Mouse (Mus musculus): Measurements from ENCODE around the gene Samd13. TPM values are rescaled to one million over a fixed set of nuclear protein-coding genes. Genes with fewer than 3 reads are reported as not detected.

Samd13 gene
- polyA plus RNA-seq (2016; fragmentation: Nextera tagmentation; extraction: Ambion mirVana) = 0.72 and 1.5 TPM in 2 replicates

DNA sequence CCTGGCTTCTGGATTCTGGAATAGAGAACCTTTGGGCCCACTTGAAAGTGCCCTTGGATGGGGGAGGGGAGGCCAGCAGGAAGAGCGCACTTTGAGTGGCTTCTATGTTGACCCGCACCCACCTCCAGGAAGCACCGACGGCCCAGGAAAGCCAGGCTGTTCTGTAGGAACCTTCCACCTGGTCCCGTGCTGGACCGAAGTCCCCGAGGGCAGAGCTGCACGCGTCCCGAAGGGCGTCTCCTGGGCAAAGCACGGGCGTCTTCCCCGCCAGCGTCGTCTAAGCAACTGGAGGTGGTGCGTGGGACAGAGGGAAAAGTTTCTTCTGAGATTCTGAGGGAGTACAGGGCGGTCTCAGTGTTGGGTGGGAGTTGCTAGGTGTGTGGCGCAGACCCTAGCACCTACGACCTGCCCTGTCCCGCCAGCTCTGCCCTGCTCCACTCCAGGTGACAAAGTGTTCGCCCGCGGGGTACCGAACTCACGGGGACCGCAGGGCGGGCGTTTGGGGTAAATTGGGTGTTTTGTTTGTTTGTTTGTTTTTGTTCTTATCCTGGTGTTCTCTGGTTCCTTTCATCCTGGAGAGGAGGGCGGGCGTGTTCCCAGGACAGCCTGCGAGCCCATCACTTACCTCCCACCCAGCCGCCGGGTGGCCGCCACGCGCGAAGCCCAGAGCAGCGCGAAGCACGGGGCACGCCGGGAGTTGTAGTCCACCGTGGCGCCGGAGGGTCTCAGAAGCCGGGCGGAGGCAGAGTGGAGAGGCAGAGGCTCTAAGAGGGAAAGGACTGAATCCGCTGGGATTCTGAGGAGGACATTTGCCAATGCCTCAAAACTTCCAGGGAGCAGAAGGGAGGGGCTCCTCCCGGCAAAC lies at the start of gene Samd13:
Gene Samd13 (minus strand): TSS at position 782 of the 865 bp plus-strand sequence.
- peaks cover 31% of the 10 kb centered on the region for H3K27me3 ChIP-seq (ENCODE audit: low read depth, poor library complexity, severe bottlenecking)
- no peaks in the 10 kb centered on the region for H3K36me3 ChIP-seq
- peak within 1 kb of the TSS; percentile 64 for H3K4me3 ChIP-seq
- H3K4me1 ChIP-seq = peaks cover 22% of the 10 kb centered on the region
- peak within 1 kb of the TSS; percentile 81 for H3K27ac ChIP-seq (replicated peaks)
- DNase-seq (ENCODE audit: low spot score) = peak; percentile 84
- WGBS = 4% methylated on average over 50 of the region's 50 CpGs
- H3K9me3 ChIP-seq (replicated peaks) = no peaks in the 10 kb centered on the region

DNA sequence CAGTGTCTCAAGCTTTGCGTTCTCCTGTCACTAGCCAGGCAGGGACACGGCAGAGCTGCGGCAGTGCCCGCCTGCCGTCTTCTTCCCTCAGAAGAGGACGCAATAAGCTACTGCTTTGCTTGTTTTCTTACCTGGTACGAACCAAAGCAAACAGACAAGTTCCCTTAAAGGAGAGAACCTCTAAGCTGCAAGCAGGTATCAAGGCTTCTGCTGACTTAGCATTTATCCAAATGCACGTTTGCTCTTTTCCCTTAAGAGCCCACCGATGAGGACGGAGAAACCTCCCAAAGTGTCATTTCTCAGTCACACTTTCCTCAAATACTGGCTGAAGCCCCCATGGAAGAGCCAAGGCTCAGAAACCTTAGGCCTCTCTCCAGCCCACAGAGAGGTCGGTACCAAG lies 46.1 kb upstream of the Samd13 start:
- Histone ChIP-seq H3K27me3 (ENCODE audit: low read depth, poor library complexity, severe bottlenecking) (no peaks in the 10 kb centered on the region), H3K4me1 (no peaks in the 10 kb centered on the region), H3K36me3 (peaks cover 62% of the 10 kb centered on the region), H3K9me3 (replicated peaks) (peaks cover under 1% of the 10 kb centered on the region; the same call in 1 of the 2 replicates), H3K27ac (replicated peaks) (no peak overlapping the region), H3K4me3 (no peak overlapping the region)
- DNase-seq (ENCODE audit: low spot score) = no peak
- WGBS = 93% methylated on average over 11 of the region's 11 CpGs

DNA sequence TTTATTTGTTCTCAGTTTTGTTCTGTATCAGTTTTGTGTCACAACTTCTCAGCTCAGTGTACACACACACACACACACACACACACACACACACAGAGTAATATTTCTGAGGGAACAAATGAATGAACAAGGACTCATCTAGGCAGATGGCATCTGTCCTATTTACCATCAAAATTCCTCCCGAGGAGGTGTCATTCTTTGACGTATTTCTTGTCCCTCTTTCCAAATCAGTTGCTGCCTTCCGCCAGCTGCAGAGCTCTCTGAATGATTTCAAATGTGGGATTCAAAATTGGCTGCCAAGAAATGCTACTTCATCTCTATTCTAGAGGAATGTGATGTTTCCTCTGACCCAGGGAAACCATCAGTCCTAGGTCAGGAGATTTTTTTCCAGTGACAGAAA lies 37.6 kb upstream of the Samd13 start:
- Histone ChIP-seq H3K4me3 (no peak overlapping the region), H3K4me1 (no peaks in the 10 kb centered on the region), H3K36me3 (peaks cover 29% of the 10 kb centered on the region), H3K9me3 (replicated peaks) (peaks cover 6% of the 10 kb centered on the region; the same call in 1 of the 2 replicates), H3K27me3 (ENCODE audit: low read depth, poor library complexity, severe bottlenecking) (no peaks in the 10 kb centered on the region), H3K27ac (replicated peaks) (no peak overlapping the region)
- DNase-seq (ENCODE audit: low spot score) = no peak
- WGBS = 84% methylated on average over 3 of the region's 3 CpGs

DNA sequence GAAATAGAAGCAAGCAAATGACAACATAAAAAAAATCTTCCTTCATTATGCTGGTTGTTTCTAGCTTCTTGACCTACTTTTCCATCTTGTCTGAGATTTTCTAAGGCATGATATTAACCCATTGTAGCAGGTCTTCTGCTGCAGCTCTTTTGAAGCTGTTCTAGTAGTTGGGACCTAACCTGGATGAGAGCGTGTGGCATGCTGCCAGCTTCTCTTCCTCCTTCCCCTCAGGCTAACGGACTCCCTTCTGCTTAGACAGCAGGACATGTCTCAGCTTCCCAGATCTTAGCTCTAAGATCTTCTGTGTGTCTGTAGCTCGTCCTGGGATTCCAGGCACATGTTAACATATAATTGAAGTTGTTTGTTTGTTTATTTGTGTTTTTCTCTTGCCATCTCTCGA lies 34.3 kb upstream of the Samd13 start:
- 85% methylated on average over 4 of the region's 4 CpGs for WGBS
- H3K4me1 ChIP-seq = no peaks in the 10 kb centered on the region

DNA sequence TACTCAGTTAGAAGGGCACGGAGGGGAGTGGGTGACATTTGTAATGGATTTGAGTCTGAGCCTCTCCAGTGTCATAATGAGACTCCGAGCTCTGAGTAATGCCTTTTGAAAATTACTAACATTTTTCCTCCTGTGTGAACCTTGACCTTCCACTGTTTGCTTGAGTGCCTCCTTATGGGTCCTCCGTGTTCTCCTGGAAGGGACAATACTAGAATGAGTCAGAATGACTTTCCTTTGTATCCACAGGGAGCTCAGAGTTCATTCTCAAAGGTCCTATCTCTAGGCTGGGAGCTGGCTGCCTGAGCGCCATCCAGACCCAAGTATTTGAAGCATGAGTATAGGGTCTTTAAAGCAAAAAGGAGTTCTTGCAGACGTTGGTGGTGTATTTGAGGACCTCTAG lies 32.9 kb upstream of the Samd13 start:
- H3K9me3 ChIP-seq (replicated peaks) = no peaks in the 10 kb centered on the region
- WGBS = 74% methylated on average over 5 of the region's 5 CpGs
- no peak overlapping the region for H3K27ac ChIP-seq (replicated peaks)
- H3K4me3 ChIP-seq = no peak overlapping the region
- no peaks in the 10 kb centered on the region for H3K27me3 ChIP-seq (ENCODE audit: low read depth, poor library complexity, severe bottlenecking)
- no peak for DNase-seq (ENCODE audit: low spot score)
- no peaks in the 10 kb centered on the region for H3K36me3 ChIP-seq
- H3K4me1 ChIP-seq = no peaks in the 10 kb centered on the region

More for the DNA sequence above, 34.3 kb upstream of the Samd13 start:
- no peak overlapping the region for H3K27ac ChIP-seq (replicated peaks)
- no peaks in the 10 kb centered on the region for H3K9me3 ChIP-seq (replicated peaks)
- no peaks in the 10 kb centered on the region for H3K27me3 ChIP-seq (ENCODE audit: low read depth, poor library complexity, severe bottlenecking)
- H3K36me3 ChIP-seq = no peaks in the 10 kb centered on the region
- DNase-seq (ENCODE audit: low spot score) = no peak
- no peak overlapping the region for H3K4me3 ChIP-seq

DNA sequence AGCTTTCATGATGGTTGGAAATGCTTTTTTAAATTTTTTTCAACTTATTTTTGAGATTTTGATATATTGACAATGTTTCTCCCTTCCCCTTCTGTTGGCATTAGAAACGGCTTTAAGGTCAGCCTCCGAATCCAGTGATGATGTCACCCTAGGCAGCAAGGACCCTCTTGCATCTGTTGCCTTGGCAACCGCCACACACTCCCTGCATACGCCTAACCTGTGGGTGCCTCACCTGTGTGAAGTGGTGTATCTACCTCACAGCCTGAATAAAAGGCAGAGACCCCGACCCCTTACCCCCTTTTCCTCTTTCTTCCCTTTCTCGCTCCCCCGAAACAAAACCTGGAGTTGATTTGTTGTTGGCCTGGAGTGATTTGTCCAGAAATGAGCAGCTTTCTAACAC lies 26.9 kb upstream of the Samd13 start:
- no peaks in the 10 kb centered on the region for H3K27me3 ChIP-seq (ENCODE audit: low read depth, poor library complexity, severe bottlenecking)
- 81% methylated on average over 7 of the region's 7 CpGs for WGBS
- H3K4me3 ChIP-seq = no peak overlapping the region
- DNase-seq (ENCODE audit: low spot score) = no peak
- H3K36me3 ChIP-seq = no peaks in the 10 kb centered on the region
- no peak overlapping the region for H3K27ac ChIP-seq (replicated peaks)
- H3K4me1 ChIP-seq = no peaks in the 10 kb centered on the region
- H3K9me3 ChIP-seq (replicated peaks) = no peaks in the 10 kb centered on the region

DNA sequence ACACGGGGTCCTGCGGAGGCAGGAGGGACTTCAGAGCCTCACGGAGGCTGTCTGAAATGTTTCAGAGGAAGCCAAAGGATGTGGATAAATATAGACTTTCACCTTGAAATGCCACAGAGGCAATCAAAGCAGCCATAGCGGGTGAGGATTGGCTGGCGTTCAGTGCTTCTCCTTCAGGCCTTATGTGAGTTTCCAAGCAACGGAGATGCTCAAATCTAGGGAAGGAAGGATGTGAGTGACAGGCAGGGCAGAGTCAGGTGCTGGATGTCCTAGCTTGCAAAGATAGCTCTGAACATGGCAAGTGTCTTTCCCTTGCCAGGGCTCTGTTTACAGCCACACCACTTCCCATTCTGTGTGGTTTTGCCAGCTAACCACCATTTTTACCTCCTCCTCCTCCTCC lies 26.2 kb upstream of the Samd13 start:
- Histone ChIP-seq H3K27ac (replicated peaks) (no peak overlapping the region), H3K9me3 (replicated peaks) (no peaks in the 10 kb centered on the region), H3K36me3 (no peaks in the 10 kb centered on the region), H3K4me1 (no peaks in the 10 kb centered on the region), H3K27me3 (ENCODE audit: low read depth, poor library complexity, severe bottlenecking) (no peaks in the 10 kb centered on the region), H3K4me3 (no peak overlapping the region)
- WGBS = 82% methylated on average over 6 of the region's 6 CpGs
- DNase-seq (ENCODE audit: low spot score) = no peak

DNA sequence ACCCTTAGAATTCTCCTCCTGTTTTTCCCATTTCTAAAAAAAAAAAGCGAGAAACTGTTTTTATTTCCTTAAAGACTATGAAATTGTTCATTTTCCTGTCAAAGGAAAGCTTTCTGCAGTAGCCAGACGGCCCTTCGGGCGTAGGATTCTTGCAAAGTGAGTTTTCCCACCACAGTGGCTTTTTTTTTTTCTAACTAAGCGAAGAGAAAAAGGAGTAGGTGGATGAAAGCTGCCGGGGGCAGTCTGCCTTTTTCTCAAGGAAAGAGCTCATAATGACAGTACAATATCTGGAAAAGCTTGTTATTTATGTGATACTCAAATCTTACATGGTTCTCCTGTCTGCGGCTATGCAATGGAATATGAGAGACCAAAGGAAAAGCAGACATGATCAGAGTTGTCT lies 25.7 kb upstream of the Samd13 start:
- DNase-seq (ENCODE audit: low spot score) = no peak
- Histone ChIP-seq H3K4me3 (no peak overlapping the region), H3K36me3 (no peaks in the 10 kb centered on the region), H3K27me3 (ENCODE audit: low read depth, poor library complexity, severe bottlenecking) (no peaks in the 10 kb centered on the region), H3K27ac (replicated peaks) (no peak overlapping the region), H3K4me1 (no peaks in the 10 kb centered on the region), H3K9me3 (replicated peaks) (no peaks in the 10 kb centered on the region)
- 92% methylated on average over 7 of the region's 7 CpGs for whole genome bisulfite sequencing

DNA sequence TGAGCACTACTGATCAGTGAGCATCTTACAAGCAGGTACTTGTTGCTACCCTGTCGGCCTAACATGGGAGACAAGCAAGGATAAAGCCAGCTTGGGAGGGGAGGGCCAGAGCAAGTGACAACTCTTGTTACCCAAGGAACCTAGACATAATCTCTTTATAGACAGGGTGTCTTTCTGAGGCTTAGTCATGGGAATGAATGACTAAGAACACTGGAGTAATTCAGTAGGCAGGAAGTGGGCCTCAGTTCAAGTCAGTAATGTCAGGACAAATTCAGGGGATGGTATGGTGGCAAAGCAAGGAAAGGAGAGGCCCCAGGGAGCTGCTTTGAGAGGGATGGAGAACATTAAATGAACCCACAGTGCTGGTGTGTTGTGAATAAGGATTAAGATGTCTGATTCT lies 23.7 kb upstream of the Samd13 start:
- 74% methylated on average over 1 of the region's 1 CpGs for WGBS
- Histone ChIP-seq H3K27me3 (ENCODE audit: low read depth, poor library complexity, severe bottlenecking) (no peaks in the 10 kb centered on the region), H3K36me3 (no peaks in the 10 kb centered on the region), H3K9me3 (replicated peaks) (no peaks in the 10 kb centered on the region), H3K4me1 (no peaks in the 10 kb centered on the region), H3K4me3 (no peak overlapping the region), H3K27ac (replicated peaks) (no peak overlapping the region)
- DNase-seq (ENCODE audit: low spot score) = no peak

DNA sequence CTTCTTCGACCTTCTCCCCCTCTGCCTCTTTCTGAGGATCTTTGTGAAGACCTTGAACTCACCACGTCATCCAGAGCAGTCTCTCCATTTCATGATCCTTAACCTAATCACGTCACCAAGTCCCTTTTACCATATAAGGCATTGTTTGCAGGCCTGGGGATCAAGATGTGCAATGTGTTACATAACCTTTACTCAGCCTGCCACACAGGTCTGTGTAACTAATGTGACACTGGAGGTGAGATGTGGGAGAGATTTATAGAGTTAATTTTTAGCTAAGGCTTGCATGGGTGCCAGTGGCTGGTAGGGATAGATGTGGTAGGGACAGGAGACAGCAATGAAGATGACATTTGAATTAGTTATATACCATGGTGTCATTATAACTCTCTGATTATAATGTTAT lies 23.0 kb upstream of the Samd13 start:
- no peak overlapping the region for H3K4me3 ChIP-seq
- H3K4me1 ChIP-seq = no peaks in the 10 kb centered on the region
- H3K27ac ChIP-seq (replicated peaks) = no peak overlapping the region
- WGBS = 83% methylated on average over 3 of the region's 3 CpGs
- no peaks in the 10 kb centered on the region for H3K36me3 ChIP-seq
- H3K27me3 ChIP-seq (ENCODE audit: low read depth, poor library complexity, severe bottlenecking) = no peaks in the 10 kb centered on the region
- DNase-seq (ENCODE audit: low spot score) = no peak
- no peaks in the 10 kb centered on the region for H3K9me3 ChIP-seq (replicated peaks)

DNA sequence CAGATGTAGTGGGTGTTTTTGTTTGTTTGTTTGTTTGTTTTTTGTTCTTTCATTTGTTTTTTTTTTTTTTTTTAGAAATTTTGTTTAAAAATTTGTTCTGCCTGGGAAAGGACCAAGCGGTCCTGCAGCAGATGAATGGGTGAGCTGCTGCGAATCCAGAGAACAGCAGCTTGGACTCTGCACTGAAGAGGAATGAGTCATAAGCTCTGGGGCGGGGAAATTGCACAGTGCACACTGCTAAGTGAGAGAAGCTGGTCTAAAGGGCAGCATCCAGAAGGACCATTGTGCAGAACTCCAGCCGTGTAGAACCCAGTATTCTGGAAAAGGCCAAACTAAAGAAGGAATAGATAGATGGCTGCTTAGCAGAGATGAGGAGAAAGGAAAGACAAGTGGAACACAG lies 18.7 kb upstream of the Samd13 start:
- no peaks in the 10 kb centered on the region for H3K27me3 ChIP-seq (ENCODE audit: low read depth, poor library complexity, severe bottlenecking)
- no peak for DNase-seq (ENCODE audit: low spot score)
- no peaks in the 10 kb centered on the region for H3K9me3 ChIP-seq (replicated peaks)
- WGBS = 90% methylated on average over 4 of the region's 4 CpGs
- no peaks in the 10 kb centered on the region for H3K36me3 ChIP-seq
- no peaks in the 10 kb centered on the region for H3K4me1 ChIP-seq
- no peak overlapping the region for H3K4me3 ChIP-seq
- H3K27ac ChIP-seq (replicated peaks) = no peak overlapping the region

DNA sequence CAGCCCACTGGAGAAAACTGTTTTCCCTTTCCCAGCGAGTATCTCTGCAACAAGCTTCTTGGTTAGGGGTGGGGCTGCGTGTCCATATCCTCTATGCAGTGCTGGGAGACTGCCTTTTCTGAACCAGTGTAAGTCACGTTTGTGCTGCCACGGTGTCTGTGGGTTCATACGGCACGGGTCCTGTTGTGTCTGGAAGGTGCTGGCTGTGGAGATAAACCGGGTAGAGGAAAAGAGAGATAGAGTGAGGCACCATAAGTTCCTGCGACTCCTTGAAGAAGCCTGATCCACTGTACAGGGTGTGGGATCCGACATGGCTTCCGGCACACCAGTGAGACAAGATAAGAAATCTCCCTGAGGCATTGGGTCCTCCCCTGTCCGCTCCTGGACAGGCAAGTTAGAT lies 14.7 kb upstream of the Samd13 start:
- no peaks in the 10 kb centered on the region for H3K27me3 ChIP-seq (ENCODE audit: low read depth, poor library complexity, severe bottlenecking)
- H3K27ac ChIP-seq (replicated peaks) = no peak overlapping the region
- WGBS = 86% methylated on average over 11 of the region's 11 CpGs
- no peaks in the 10 kb centered on the region for H3K36me3 ChIP-seq
- H3K4me1 ChIP-seq = no peaks in the 10 kb centered on the region
- DNase-seq (ENCODE audit: low spot score) = no peak
- no peaks in the 10 kb centered on the region for H3K9me3 ChIP-seq (replicated peaks)
- no peak overlapping the region for H3K4me3 ChIP-seq

DNA sequence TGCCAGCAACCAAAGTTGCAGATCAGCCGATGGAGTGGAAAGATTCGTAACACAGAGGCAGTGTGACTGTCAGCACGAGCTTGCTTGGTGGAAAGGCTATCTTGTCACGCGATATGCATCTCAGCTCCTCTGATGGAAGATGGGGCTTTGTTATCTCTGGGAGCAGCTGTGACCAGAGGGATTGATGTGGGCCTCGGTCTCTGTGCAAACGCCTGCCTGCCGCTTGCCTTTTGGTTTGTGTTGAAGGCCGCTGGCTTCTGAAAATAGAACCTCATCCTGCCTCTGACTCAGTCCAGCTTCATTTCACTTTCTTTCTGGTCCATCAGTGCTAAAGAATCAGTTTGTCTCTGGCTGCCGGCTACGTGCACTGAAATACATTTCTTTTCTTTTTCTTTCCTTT lies 13.6 kb upstream of the Samd13 start:
- Histone ChIP-seq H3K9me3 (replicated peaks) (no peaks in the 10 kb centered on the region), H3K36me3 (no peaks in the 10 kb centered on the region), H3K27me3 (ENCODE audit: low read depth, poor library complexity, severe bottlenecking) (no peaks in the 10 kb centered on the region), H3K4me3 (no peak overlapping the region), H3K4me1 (no peaks in the 10 kb centered on the region), H3K27ac (replicated peaks) (peak overlapping the region; percentile 30; the same call in 1 of the 2 replicates)
- no peak for DNase-seq (ENCODE audit: low spot score)
- 61% methylated on average over 11 of the region's 11 CpGs for WGBS
